Mouse (Mus musculus) left cerebral cortex, postnatal 36 days (tissue): ENCODE results near the gene Acat3. TPM values are rescaled to one million over a fixed set of nuclear protein-coding genes. Genes with fewer than 3 reads are reported as not detected.
"Not testable (repeated sequence)": the region's sequence is repeated elsewhere in the genome, so short reads cannot be mapped to it uniquely, and the experiment has no call there.

Experiments used
- DNase-seq, 2 experiments: peaks; one replicate each; pipeline ENCODE4 v3.0.0; 2021 to 2022; ENCODE audit warnings: low spot score in 2 of 2, mixed read lengths in 1 of 2
- intact Hi-C: fragments of 180-260 bp; cut with DNase I; formaldehyde crosslinking; loops from one replicate; pipeline ENCODE4 v1.15.1; 2025
- total RNA-seq, 2 experiments: library from RNA; stranded (reverse); gene quantifications; 2 replicates each; pipeline ENCODE4 v1.2.3; 2021

Gene Acat3
- total RNA-seq, 2 experiments from 2014 or later = 3.9 to 4.3 TPM

DNA sequence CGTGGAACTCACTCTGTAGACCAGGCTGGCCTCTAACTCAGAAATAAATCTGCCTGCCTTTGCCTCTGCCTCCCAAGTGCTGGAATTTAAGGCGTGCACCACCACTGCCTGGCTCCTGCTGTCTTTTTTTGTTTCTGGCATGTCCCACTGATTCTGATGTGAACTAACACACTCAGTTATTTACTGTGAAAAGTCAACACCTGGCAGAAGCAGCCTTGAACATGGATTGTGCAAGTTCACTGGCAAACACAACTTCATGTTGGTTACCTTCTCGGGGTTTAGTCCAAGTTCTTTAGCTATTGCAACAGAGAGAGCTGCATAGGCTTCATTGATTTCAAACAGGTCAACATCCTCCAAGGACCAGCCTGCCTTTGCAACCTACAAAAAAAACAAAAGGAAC, 15.4 kb downstream of the Acat3 start:
- DNase-seq = no peak
- intact Hi-C loops = no loop called here

DNA sequence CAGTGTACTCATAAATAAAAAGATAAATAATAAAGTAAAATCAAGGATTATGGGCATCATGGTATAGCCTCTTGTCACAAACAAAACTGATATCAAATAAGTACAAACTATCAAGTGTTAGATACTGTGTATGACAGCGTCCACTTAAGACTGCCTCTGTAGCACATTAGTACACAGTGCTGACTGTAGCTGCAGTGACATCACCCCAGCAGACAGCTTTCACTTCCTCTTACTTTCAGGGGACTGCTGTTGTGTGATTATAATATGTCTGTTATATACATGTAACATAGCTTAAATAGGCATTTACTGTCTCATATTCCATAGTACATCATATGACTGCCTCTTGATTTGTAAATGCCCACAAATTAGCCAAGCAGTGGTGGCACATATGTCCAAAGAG, 19.3 kb downstream of the Acat3 start:
- DNase-seq = no peak
- intact Hi-C loops = no loop called here

DNA sequence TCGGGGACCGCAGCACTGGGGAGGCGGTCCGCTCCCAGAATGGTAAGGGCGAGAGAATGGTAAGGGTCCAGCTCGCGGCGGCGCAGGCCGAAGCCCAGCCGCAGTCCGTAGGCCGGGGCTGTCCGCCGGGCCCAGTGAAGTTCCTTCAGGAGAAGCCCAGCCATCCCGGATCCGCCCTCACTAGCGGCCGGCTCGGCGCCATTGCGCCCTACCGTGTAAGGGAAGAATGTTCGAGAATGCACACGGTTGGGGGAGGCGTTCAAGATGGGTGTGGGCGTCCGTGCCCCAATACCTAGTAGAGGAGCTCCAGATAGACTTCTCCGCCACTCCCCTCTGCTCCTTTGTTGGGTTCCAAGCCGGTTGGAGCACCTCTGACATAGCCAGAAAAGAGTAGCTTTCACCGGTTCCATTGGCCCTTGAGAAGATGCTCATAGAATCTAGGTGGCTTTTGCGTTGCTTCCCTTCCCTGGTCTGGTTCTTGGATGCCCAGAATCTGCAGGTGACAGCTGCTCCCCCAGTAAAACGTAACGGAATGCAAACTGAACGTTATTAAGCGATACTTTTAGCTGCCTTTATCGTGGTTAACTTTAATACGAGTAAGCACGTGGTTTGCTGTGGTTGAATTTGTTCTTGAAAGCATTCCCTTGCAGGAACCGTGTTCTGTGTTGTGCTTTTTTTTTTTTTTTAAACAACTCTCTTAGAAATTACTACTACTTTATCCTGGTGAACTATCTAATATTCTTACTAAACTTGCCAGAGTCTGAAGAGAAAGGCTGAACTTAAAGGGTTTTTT, 23.6 kb downstream of the Acat3 start:
- intact Hi-C loops = loop anchor here (2.0 to 5.0 kb wide), 2 partner anchors 44 to 76 kb away; partner anchors contain the start of genes Acat2 and Wtap
- DNase-seq = no peak

DNA sequence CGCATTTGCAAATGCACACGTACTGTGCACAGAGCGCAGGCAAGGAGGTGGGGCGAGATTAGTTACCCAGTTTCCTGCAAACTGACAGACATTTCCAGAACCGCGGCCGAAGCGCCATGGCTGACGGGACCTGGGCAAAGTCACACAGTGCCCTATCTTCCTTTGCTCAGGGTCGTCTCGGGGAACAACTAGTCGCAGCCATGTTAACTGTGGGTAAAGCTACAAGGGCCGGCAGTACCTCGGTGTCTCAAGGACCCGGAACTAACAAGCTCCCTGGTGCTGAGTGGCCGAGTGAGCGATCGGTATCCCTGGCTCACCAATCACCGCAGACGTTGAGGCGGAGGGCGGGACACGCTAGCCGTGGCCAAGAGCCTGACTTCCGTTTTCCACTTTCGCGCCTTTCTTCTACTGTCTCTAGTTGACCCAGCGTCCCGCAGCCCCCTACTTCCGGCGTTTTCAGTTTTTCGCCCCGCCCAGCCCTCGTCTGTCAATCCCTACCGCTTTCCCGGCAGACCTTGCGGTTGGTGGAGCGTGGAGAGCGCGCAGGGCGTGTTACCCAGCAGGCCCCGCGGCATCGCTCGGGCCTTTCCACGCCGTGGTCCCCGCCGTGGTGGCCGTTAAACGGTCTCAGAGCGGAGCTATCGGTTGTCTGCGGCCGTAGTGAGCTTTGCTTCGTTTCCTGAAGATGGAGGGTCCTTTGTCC, 24.4 kb downstream of the Acat3 start, which contains the start of gene Mrpl18:
Gene Mrpl18 (minus strand): TSS at position 465 of the 703 bp plus-strand sequence.
- DNase-seq = peak; percentile 99
- intact Hi-C loops = loop anchor here (2.0 to 5.0 kb wide), 2 partner anchors 45 to 76 kb away; partner anchors contain the start of genes Acat2 and Wtap

DNA sequence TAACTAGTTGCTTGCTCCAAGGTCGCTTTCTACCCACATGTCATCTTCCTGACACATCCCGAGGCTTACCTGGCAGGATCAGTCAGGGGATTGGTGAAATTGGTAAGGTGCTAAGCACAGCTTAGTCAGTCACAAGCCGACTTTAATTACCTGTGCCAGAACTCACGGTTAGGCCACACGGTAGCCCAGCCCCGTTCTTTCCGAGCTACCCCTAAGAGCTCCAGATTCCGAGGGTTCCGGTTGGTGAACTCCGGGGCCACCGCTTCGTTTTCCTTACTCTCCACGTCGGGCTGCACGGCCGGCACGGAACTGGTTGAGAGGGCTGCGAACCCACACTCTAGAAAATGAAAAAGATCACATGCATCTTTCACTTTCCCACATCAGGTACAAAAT, 24.9 kb downstream of the Acat3 start, which contains the start of gene Tcp1:
Gene Tcp1 (plus strand): TSS at position 214 of the 393 bp plus-strand sequence.
- intact Hi-C loops = loop anchor here (5.0 kb wide), 1 partner anchor 77 kb away; the partner anchor contains the start of gene Wtap
- DNase-seq = no peak

DNA sequence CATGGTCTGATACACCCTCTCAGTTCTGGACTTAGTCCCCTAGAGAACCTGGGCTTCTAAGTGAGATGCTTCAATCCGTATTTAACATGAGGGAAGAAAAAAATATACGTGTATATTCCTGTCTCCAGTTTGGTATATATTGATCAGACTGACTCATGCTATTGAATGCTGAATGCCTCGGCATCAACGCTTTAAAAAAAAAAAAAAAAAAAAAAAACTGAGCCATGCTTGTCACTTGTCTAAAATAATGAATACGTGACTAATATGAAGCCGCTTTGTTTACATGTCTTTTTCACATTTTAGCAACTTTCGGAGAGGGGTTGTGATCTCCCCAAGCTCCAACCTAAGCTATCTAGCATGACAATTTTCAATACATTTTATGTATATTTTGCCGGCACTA, 30.0 kb downstream of the Acat3 start:
- no peak for DNase-seq
- intact Hi-C loops = no loop called here

DNA sequence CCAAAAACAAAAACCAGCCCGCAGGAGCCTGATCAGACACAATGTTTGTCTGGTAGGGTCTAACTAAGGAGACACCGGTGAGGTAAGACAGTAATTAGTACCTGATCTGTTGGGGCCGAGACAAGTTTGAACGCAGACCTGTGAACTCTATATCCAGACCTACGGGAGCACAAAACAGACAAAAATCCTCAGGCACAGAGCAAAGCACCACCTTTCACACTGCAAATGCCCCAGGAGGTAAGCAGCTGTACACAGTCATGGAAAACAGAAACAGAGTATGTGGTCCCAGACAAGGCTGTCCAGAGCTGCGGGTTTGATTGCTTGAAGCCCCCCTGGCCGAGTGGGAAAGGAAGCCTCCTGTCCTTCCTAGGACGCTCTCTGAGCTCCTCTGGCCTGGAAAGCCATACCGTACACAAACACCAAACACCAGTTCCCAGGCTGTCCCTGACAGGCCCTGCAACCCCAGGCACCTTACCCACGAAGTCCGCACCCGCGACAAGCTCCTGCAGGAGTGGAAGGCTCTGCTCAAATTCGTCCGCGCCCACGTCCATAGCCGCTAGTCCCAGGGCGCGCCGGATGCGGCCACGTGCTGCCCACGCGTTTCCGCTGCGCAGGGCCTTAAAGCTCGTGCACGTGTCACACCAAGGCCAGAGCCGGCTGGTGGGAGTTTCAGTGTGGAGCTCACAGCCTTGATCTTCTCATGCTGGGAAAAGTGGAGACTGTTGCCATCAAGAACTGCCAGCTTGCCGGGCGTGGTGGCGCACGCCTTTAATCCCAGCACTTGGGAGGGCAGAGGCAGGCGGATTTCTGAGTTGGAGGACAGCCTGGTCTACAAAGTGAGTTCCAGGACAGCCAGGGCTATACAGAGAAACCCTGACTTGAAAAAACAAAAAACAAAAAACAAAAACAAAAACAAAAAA, 30.8 kb downstream of the Acat3 start, which contains the start of gene Pnldc1:
Gene Pnldc1 (minus strand): TSS at position 870 of the 920 bp plus-strand sequence.
- no peak for DNase-seq
- intact Hi-C loops = no loop called here

DNA sequence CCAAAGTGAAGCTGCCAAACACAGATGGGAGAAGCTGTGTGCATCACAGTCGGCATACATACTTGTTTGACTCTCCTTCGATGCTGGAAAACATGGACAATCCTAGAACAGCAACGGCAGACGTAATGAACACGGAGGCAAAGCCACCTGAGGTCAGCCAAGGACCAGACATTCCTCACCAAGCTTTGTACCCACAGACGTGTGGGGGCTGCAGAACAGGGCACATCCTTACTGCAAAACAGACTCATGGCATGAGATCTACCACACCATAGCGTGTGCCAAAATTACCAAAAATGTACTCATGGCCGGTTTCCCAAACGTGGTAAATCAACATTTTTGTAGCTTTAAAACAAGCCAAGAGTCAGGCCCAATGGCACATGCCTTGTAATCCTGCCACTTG, 34.0 kb downstream of the Acat3 start:
- intact Hi-C loops = no loop called here
- peak in 1 of 2 experiments; percentile 14 for DNase-seq

DNA sequence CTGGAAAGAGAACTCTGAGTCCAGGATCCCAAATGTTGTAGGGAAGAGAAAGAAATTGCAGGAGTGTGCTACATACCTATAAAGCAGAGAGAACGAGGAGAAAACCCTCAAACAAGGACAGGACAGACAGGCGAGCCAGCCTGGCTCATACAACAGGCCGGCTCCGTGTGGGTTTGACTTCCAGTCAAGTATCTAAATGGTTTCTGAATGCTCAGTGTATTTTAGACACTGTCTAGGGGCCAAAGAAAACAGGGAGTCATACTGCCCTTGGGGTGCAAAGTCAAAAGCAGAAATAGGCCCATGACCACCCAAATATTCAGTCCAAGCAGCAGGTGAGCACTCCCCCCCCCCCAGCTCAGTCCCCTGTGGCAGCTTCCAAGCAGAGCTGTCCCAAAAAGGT, 34.6 kb downstream of the Acat3 start:
- DNase-seq = no peak
- intact Hi-C loops = no loop called here

DNA sequence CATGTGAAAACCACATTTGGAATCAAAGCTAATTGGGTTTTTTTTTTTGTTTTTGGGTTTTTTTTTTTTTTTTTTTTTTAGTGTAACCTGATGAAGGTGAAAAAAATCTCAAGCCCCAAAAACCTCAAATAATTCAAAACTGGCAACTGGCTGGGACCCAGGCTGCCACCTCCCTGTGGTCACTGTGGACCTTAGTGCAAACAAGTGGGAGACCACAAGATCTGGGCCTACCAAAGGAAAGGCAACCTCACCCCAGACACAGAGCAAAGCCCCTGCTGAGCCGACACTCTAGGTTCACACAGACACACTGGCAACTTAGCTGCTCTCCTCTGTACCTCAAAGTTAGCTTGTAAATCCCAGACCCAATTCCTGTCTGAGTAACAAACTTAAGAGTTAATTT, 36.1 kb downstream of the Acat3 start:
- no peak for DNase-seq
- intact Hi-C loops = no loop called here

DNA sequence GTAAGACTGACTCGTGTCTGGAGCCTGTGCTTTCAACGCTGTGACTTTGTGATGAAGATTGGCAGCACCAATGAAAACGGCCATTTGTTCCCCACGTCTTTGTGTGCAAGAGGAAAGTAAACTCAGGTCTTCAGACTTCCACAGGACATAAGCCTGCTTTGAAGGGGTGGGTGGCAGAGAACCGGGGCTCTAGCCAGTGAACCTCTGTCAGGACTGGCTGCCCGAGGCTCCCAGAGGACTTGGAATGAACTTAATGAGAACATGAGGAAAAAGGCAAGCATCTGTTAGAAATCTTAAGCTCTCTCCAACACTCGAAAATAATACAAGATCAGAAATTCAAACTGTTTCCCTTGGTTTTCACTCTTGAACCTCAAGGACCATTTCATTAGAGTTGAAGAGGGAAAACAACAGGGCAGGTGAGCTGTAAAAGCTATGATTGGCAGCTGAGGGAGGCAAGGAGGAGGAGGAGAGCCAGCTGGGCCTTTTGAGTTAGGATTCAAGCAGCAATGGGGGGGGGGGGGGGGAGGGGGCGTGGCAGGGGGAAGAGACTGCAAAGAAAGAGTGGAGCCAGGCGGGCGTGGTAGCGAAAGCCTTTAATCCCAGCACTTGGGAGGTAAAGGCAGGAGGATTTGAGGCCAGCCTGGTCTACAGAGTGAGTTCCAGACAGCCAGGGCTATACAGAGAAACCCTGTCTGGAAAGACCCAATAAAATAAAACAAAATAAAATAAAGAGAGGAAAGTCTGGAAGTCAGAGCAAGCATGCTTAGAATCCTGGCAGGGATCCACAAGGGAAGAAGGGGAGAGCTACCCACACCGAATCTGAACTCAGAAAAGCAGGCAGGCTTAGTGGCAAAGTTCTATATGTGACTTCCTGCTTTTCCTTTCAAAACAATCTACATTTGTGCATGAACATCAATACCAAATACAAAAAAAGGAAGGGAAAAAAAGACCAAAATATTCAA, 36.7 kb downstream of the Acat3 start:
- intact Hi-C loops = no loop called here
- no peak for DNase-seq

DNA sequence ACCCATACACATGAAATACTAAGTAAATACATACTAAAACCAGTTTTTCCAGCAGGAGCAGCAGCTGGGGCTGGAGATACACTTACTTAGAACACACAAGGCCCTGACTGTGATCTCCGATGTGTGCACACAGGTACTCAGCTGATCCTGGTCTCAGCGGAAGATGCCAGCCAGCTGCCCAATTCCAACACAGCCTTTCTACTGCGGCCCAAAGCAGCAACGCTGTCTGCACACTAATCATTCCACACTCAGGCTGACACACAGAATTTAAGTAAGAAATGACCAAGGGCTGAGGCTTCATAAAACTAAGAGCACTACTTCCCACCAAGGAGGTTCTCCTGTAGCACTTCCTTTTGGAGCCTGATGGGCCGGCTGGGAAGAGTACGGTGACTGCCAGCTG, 38.1 kb downstream of the Acat3 start:
- intact Hi-C loops = no loop called here
- no peak for DNase-seq

DNA sequence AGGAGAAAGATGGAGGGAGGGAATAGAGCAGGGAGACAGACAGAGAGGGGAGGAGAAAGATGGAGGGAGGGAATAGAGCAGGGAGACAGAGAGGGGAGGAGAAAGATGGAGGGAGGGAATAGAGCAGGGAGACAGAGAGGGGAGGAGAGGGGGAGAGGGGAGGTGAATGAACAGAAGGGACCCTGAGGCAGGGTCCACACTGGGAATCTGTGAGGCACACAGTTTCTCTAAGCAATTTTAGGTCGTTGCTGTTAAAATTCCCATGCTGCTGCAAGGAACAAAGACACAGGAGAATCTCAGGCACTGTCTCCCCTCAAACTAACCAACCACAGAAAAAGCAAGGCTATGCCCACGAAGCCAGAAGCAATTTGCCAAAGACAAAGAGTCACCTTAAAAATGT, 41.8 kb downstream of the Acat3 start:
- intact Hi-C loops, DNase-seq: not testable (repeated sequence)

DNA sequence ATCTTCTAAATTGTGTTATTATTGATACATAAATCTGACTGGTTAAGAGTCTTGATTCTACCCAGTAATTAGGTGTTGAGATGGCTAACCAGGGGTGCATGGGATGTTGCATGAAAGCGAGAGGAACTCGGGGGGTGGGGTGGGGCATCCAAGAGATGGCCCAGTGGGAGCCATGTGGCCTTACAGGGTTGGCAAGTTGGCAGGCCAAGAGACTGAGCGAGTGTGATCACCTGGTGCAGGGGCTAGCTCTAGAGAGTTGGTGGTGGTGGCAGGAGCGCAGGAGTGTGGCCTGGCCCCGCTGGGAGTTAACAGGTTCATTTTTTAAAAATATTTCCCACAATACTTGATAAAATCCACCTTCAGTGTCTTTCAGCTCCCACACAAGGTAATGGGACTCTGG, 42.7 kb downstream of the Acat3 start:
- no peak for DNase-seq
- intact Hi-C loops = no loop called here

DNA sequence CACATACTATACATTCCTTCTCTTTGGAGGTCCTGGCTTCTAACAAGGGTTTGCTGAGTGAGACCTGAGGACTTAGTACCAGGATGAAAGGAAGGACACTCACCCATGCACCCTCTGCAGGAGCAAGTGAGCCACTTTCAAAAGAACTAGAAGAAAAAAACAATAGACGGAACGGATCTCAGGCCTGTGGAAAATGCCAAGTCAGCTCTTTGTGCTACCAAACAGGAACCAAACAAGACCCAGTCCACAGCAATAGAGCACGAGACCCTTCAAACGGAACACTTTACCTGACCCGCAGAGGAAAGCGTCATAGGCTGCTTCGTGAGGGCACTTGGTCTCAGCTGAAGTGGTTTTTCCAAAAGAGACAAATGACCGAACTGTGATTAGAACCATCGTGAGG, 48.4 kb downstream of the Acat3 start:
- intact Hi-C loops = no loop called here
- no peak for DNase-seq

DNA sequence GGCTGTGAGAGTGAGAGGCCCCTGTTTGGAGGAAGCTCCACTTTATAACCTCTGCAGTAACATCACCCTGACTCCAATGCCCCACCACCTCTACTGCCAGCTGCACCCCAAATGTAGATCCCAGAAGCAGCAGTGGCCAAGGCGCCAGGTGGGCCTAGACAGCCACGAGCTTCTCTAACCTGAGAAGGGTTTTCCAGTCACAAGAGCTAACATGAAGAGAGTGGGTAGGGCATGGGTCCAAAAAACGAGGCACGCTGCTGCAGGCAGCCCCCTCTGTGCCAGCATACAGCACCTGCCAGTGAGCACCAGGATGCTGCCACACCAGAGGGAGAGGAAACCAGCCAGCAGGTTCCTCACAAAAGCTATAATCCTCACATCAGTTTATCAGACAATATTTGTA, 49.3 kb downstream of the Acat3 start:
- intact Hi-C loops = no loop called here
- DNase-seq = no peak

DNA sequence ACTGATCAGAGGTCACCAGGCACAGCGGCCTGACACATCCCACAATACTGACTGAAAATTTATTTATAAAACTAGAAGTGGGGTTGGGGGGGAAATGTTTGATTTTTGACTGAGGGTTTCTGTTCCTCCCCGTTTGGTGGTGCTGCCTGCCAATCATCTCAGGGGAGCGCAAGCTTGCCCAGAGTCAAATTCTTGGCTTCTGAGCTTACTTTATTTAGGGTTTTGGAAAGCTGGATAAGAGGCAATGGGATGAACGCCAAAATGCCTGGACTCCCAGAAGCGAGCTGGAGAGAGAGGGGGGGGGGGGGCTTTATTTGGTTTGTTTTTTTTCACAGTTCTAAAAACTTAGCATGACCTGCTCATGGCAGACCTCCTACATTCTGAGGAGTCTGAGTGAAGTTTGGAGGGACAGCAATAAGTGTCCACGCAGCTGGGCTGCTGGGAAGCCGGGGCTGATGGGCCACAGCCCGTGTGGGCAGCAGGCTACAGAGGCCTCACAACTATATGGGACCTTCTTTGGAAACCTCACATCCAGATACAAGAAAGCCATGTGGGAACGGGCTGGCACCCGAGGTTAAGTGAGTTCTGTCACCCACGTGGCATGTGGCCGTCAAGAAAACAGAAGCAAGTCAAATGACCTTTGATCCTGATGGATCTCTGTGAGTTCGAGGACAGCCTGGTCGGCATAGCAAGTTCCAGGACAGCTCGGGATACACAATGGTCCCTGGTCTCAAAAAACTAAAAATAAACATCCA, 53.2 kb downstream of the Acat3 start:
- no peak for DNase-seq
- intact Hi-C loops = no loop called here

DNA sequence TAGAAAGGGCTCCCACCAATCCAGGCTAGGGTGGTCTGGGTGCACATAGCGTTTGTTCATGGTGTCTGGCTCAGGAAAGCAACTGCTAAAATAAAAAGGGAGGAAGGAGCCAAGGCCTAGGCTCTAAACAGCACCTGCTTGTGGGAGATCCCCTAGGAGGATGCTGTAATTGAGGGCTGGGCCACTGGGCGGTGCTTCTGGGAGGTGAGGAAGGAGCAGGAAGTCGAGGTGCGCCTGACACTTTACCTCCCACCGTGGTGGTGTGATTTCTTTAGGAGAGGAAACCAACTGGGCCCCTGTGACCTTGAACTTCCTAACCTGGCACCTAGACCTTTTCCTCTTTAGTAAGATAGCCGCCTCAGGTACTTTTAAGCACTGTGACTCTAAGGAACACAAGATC, 53.8 kb downstream of the Acat3 start:
- intact Hi-C loops = no loop called here
- no peak for DNase-seq
